Mouse (Mus musculus): Measurements from ENCODE around the gene Slc25a27.

Slc25a27 gene

DNA sequence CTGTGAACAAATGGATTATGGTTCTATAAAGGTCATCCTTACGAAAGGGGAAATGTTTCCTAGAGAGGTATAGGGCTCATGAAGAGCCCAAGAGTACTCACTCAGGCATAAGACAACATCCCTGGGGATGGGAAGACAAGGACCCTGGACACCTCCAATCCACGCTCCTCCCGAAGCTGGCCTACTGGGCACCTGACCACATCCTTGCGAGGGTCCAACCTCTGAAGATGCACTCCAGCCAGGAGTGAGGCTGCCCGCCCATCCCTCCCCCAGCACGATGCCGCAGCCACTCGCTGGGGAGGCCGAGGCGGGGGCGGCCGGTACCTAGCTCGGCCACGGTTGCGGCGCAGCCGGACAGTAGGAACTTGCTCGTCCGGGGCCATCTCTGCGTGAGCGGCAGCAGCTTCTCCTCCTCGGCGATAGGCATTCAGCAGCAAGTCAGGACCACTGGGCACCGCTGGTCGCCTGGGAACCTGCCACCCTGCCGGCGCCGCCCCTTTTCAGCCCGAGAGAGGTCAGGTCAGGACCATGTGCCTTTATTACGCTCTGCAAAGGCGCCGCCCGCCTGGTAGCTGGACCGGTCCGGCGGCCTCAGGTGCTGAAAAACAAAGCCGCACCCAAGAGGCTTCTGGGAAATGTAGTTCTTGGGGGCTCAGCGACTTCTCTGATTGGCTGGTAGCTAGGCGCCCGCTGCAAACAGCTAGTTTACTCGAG lies at the start of gene Slc25a27:
Gene Slc25a27, minus strand, starts transcription at position 639 of the 714 bp plus-strand sequence.
- DNase-seq (ENCODE audit: low spot score) = peak; percentile 92

DNA sequence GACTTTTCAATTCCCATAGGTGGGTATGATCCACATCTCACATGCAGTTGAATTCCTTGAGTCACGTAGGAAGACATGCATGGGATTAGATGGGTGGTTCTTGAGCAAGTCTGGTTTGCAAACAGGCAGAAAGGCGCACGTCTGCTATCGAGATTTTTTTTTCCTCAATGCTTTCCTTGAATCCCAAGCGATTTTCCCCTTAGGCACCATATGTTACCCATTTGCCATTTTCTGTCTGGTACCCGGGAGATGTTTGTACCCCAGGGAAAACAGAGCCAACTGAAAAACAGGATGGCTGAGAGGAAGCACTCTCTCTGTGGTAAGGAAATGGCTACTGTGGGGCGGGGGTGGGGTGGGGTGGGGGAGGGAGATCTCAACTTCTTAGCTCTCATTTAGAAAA lies 49.6 kb upstream of the Slc25a27 start:
- DNase-seq (ENCODE audit: low spot score) = no peak

DNA sequence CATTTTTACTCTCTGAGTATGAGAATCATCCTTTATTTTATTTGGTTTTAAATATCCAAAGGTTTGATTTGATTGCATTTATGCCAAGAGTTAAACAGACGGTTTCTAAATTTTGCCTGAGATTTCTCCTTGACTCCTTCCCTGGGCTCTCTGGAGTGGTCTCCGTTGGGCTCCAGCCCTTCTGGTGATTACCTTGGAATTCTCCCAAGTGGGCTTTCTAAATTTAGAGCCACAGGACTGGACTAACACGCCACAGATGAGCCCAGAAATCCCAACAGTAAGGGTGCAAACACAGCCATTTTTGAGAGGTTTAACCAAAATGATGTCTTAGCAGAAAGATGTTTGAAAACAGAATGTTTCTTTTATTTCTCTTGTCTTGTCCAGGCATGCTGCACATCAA lies 47.2 kb upstream of the Slc25a27 start:
- no peak for DNase-seq (ENCODE audit: low spot score)

DNA sequence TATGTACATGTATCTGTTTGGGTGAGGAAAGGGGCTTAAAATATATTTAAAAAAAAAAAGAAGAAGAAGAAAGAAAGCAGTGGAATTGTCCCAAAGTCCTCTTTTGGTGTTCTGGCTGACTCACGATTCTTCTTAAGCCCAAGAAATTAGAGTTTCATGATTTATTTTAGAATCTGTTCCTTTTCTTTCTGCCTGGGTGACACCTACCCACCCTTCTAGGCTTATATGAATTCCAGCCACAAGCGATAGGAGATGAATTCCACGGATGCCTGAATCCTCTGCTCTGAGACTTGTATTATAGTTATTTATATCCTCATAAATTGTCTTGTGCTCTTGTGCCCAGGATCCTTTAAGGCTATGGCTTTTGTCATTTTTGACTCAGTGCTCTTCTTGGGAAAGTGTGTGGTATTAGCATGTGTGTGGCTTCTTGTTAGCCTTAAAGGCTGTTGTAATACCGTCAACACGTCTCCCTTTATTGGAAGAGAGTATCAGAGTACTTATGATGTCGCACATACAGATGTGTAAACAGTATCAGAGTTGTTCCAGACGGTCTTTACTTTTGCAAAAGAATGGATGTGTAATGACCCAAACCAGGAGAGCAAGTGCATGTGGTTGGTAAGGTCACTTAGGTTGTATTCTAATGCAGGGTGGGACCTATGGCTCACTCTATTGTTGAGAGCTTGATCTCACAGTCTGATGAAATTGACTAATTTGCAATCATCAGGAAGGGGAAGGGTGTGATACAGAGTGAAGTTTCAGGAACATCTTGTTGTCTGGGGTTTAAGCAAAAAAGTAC lies 44.7 kb upstream of the Slc25a27 start:
- no peak for DNase-seq (ENCODE audit: low spot score)

GRCm38 (mm10) chr17:43707254-43707653 lies 40.2 kb upstream of the Slc25a27 start:
- DNase-seq (ENCODE audit: low spot score) = no peak

DNA sequence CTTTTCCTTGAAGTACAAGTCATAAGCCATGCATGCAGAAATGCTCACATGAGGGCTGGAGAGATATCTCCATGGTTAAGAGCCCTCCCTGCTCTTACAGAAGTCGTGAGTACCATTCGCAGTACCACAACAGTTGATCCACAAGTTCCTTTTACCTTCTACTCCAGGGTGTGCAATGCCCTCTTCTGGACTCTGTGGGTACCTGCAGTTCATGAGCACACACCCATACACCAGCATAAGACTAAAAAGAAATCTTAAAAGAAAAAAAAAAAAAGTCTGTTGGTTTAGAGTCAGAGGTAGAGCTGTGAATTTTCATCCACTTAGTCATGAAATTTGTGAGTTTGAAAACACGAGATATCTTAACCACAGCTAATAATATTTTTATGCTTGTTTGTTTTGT lies 39.7 kb upstream of the Slc25a27 start:
- no peak for DNase-seq (ENCODE audit: low spot score)

DNA sequence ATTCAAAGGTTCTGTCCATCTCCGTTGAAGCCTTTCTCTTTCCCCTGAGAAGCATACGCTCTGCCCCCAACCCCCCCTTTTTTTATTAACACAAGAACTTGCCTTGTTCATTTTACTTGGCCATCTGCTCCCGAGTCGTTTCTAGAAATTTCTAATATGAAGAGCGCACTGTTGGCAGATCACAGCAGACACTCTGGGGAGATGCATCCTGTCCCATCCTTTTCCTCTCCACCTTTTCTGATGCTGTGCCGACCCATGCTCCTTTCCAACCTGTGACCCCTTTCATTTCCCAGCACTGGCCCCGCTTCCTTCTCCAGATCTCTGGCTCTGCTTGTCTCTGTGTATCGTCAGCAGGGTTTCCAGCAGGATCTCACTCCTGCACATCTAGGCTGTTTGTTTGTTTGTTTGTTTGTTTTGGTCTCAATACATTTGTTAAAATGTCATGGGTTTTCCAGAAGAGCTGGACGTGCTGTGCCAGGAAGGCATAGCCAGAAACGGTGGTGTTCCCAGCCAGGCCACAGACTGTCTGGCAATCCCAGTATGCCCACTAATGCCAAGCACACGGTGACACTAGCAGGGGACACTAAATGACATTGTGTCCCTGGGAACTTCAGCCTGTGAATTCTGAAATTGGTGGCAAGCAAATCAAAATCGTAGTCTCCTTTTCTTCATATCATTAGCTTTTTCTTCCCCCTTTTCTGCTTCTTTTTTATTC lies 37.4 kb upstream of the Slc25a27 start:
- no peak for DNase-seq (ENCODE audit: low spot score)

GRCm38 (mm10) chr17:43701060-43701459 lies 34.0 kb upstream of the Slc25a27 start:
- DNase-seq (ENCODE audit: low spot score) = no peak

DNA sequence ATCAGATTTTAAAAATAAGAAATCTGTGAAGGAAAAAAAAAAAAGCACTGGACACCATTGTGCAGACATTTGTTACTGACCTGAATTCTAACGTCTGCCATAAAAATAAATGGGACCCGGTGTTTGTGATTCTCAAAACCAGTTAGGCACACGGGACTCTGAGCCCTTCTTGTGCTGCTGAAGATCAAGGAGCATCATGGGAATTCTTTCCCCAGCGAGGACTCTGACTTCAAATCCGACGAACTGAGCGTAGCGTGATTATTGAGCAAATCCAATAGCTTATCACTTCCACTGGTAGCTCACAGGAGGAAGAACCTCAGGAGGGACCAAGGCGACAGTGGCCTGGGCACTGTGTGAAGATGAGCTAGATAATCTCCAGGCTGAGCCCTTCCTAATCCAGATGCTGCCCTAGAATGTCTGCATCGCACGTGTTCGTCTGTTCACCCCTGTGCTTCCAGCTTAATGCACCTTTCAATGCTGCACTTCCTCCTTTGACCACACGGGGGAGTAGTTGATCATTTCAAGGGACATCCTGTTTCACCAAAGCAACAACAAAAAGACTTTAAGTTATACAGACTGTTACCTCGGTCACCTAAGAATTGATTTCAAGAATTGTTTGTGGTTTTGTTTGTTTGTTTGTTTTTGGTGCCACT lies 32.1 kb upstream of the Slc25a27 start:
- peak; percentile 58 for DNase-seq (ENCODE audit: low spot score)

GRCm38 (mm10) chr17:43689591-43689990 lies 22.6 kb upstream of the Slc25a27 start:
- no peak for DNase-seq (ENCODE audit: low spot score)

DNA sequence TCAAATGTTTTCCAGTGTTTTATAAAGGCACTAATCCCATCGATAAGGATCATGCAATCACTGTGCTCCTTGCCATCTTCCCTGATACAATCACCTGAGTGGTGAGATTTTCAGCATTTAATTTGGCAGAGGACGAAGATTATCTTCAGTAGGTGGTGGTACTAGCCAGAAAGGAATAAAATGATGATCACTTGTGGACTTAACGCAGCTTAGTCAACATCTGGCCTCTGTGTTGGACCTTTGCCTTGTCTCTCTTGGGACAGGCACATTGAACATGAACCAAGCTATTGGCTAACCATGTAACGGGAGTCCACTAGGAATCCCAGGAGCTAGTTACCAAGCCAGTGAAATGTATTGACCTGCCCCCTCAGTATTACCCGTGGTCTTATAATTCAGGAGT lies 17.6 kb upstream of the Slc25a27 start:
- DNase-seq (ENCODE audit: low spot score) = no peak

DNA sequence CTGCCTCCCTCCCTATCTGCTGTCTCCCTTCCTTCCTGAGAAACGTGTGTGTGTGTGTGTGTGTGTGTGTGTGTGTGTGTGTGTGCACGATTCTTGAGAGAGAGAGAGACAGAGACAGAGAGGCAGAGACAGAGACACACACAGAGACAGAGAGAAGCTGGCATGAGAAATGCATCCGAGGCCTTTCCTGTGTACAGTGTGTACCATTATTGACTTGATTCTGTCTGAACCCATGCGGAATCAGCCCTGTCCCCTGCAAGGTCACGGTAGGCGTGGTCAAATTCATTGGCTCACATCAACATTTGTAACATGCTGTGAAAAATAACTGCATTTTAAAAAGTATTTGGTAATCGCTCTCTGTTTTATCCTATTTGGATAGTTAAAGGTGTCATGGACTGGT lies 17.1 kb upstream of the Slc25a27 start:
- DNase-seq (ENCODE audit: low spot score) = no peak

DNA sequence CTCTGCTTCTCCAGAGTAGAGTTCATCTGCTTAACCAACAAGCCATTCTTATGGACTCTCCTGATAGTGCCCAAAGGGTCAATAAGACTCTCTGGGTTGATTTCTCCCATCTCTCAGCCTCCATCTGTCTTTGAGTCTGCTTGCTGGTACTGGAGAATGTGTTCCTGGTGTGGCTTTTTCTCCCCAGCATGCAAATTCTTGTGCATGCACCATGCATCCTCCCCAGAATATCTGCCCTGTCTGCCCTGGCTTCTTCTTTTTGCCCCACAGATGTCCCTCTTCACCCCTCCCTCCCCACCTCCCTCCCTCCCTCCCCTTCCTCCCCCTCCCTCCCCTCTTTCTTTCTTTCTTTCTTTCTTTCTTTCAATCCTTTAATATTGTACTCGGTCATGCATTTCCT lies 10.3 kb upstream of the Slc25a27 start:
- DNase-seq (ENCODE audit: low spot score) = no peak

GRCm38 (mm10) chr17:43676241-43676640 lies 9.2 kb upstream of the Slc25a27 start:
- DNase-seq (ENCODE audit: low spot score) = no peak

DNA sequence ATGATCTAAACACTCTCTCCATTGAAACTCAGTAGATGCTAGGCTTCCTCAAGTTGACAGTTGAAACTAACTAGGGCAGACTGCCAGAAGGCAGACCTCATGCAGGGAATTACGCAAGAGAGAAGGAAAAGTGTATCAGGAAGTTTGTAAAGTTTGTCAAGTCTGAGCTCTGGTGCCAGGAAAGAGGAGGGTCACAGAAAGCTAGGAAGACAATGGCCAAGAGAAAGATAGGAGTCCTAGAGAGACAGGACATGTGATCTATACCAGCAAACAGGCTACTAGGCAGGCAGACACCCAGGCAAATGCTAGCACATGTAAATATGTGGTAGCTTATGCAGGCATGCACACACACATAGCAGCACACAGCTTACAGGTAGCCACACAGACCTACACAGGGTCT lies 8.2 kb upstream of the Slc25a27 start:
- DNase-seq (ENCODE audit: low spot score) = no peak

- no peak for DNase-seq (ENCODE audit: low spot score)
These were observed 4.9 kb upstream of the Slc25a27 start for GRCm38 (mm10) chr17:43671907-43672306.

DNA sequence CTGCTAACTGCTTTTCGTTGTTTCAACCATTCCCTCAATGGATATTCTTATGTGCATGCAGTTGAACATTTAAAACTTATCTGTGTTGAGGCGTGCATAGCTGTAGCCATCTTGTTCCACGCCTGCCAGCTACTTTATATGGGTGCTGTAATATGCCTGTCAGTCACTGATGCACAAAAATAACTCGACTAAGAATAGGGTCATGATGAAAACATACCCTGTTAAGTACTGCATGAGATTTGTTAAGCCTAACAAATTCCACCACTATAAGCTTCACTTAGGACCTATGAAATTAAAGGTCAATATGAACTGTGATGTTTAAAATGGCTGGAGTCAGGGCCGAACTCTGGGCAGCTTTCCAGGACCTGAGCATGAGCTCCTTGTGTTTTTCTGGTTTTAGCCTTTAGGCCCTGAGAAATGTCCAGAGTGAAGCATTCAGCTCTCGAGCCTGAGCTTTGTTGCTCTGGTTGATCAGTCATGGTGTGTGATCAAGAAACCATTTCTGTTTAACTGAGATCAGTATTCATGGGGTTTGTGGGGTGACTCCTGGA lies 2.2 kb upstream of the Slc25a27 start:
- no peak for DNase-seq (ENCODE audit: low spot score)

- DNase-seq (ENCODE audit: low spot score) = no peak
These were observed 353 bp upstream of the Slc25a27 start, which contains the start of gene Cyp39a1 for GRCm38 (mm10) chr17:43667290-43667843. TSS of gene Cyp39a1 (plus strand) at chr17:43667425.

DNA sequence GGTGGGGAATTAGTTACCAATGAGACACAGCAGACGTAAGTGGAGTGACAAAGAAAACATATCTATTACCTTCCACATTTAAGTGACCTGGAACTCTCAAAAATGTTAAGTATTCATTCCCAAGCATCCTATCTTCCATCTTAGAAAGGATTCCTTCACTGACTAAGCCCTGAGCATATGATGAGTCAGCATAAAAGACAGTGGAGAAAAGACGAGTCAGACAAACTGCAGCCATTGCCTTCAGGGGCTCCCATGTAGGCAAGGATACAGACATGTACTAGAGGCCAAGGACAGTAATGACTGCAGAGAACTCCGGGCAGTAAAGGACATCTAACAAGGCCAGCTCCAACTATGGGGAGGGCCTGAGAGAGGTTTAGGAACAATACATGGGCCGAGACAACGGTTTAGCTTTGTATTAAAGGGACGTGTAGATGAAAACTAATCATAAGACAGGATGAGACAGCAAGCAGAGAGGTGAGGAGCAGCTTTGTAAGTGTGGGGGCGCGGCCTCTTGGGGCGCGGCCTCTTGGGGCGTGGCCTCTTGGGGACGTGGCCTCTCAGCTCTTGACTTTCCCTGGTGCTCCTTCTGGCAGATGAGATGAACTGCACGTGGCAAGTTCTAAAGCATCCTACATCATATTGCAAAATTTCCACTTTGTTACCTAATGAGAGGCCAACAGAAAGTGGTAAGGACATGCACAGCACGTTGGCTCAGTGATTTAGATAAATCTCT lies 15.5 kb downstream of the Slc25a27 start:
- no peak for DNase-seq (ENCODE audit: low spot score)

- DNase-seq (ENCODE audit: low spot score) = no peak
These were observed 17.2 kb downstream of the Slc25a27 start for GRCm38 (mm10) chr17:43649641-43650436.

All from testis, postnatal 14 days (tissue).